Mouse (Mus musculus): ENCODE measurements at regions not wholly inside any gene's neighbourhood (a gene's known extent, or its start where the extent isn't known, plus 50 kb on each side); places are given as distances from the start of the nearest gene placed in this dataset.
A peak's percentile ranks its signal among the peaks of the same experiment; 100 is the strongest.

DNA sequence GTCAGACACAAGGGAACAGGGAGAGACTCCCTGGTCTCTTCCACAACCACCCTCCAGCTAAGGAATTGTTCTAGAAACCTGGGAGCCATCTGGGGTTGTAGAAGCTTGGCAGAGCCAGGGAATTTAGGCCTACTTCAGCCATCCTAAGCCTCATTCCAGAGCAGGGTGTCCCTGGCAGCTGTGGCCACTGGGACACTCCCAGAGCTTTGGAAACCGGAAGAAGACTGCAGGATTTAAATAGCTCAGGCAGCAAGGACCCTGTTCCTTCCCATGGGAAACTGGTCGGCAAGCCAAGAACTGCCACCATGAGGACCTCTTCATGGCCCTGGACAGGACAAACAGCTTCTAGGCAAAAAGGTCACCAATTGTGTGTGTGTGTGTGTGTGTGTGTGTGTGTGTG is 239.9 kb downstream of the Bcor start:
- DNase-seq: peak; percentile 57

DNA sequence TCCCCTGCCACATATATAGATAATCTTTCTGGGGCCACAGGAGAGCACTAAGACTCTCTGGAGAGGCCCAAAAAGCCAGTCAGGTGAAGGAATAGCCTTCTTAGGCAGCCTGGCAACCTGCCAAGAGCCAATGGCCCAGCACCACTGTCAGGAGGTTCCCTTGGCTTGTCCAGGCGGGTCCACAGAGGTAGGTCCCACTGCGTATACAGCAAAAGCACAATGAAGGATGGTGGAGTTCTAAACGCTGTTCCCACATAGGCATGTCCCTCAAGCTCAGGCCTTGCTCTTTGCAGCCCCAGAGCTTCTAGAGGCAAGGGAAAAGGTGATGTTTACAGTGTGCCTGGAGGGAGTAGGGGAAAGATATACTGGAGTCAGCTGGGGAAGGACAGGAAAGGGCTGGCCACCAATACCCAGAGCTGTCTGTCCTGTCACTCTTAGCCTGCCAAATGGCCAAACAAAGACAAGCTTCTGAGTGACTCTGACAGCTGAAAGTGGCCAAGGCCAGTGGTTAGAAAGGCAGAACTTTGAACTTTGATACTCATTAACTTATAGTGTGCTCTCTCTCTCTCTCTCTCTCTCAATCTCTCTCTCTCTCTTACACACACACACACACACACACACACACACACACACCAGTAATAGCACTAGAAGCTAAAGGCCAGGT is 235.4 kb downstream of the Bcor start:
- DNase-seq: no peak

DNA sequence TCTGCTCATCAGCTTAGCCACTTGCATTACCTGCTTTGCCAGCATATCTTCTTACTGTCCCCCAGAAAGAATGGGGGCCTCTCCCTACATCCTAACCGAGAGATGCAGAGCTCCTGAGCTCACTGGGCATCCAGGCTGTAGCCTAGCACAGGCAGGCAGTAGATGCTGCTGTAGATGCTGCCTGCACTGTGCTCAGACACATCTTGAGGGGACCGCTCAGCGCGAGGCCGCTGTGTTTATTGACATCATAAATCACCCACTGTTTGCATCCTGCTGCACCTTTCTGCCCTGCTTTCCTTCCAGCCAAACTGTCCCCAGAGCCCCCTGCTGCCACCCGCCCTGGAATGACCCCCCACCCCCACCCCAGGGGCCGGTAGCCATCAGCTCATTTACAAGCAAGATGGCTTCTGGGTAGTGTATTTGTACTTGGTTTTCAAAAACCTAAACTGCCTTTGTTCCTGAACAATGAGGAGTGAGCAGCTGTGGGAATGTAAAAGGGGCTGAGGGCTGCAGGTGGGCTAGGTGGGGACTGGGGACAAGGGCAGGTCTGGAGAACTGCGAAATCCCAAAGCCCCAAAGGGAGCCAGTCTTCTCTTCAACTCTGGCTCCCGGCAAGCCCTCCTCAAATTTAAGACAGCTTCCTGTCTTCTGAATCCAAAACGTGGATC is 233.2 kb downstream of the Bcor start:
- DNase-seq: no peak

DNA sequence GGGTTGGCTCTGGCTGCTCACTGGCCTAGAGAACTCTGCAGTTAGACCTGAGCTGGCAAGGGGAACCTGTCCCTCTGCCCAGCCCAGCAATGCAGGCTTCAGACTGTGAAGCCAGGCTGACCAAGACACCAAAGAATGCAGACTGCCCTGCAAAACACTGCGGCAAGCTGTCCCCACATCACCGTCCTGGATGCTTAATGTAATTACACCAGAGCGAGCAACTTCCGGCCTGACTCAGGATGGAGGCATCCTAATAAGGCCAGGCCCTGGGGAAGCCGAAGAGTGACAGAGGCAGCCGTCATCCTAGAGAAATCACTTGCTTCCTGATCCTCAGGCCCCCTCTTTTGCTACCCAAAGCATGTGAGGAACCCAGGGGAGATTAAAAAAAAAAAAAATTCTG is 230.7 kb downstream of the Bcor start:
- DNase-seq: no peak

DNA sequence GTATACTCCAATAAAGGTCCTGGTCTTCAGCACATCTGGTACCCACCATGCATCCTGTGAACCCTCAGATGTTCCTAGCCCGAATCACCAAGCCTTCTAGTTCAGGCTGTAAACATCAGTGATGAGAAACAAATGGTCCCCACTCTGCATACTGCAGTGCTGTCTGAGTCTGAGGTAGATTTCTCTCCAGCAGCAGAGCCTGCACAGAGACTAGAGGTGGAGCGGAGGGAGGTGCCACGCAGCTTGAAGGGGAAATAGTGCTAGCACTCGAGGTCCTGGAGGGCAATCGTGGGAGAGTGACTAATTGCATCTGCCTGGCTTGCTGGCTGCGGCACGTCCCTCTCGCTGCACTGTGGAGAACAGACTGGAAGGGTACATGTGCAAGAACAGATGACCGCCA is 228.7 kb downstream of the Bcor start:
- no peak for DNase-seq

DNA sequence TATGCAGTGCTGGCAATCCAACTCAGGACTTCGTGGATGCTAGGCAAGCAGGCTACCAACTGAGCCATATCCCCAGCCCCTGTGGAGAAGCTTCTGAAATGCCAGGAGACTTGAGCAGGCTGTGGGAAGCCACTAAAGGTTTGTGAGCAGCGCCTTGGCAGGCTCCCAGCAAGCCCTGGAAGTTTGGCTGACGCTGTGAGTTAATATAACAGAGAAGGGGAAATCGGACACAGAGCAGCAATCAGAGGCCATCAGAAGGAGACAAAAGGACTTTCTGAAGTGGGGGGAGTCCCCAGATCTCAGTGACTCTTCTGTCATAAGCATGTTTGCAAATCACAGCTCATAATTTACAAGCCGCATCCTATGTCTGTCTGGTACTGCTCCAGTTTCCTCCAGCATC is 224.8 kb downstream of the Bcor start:
- peak; percentile 30 for DNase-seq

DNA sequence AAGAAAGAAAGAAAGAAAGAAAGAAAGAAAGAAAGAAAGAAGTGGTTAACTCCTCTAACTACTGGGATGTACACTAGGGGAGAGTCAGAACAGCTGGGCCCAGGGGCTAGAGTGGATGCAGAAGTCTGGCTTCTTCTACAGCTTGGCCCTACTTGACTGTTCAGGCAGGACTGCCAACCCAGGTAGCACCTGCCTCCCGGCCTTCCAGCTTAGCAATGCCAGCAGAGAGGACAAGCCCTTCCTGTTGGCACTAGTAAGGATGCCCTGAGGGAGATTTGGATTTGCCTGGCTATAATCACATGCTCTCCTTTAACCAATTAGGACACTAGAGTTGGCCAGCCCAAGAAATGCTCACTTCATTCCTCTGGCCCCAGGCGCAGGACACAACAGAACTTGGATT is 219.9 kb downstream of the Bcor start:
- no peak for DNase-seq

DNA sequence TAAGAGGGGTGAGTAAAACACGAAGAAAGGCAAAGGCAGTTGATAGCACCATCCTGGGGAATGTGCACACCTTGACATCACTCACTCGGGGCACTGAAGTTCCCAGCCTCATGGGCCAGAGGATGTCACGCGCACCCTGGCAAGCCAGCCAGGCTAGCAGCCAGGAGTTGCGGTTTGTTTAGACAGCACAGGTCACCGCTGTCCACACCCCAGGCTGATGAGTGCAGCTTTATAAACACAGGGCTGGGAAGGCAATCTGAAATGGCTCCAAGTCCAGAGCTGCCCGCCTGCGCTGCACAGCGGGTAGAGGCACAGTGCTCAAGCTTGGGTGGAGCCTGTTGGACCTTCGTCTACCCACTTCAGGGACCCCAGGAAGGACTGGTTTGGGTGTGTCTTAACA is 216.8 kb downstream of the Bcor start:
- peak; percentile 14 for DNase-seq

DNA sequence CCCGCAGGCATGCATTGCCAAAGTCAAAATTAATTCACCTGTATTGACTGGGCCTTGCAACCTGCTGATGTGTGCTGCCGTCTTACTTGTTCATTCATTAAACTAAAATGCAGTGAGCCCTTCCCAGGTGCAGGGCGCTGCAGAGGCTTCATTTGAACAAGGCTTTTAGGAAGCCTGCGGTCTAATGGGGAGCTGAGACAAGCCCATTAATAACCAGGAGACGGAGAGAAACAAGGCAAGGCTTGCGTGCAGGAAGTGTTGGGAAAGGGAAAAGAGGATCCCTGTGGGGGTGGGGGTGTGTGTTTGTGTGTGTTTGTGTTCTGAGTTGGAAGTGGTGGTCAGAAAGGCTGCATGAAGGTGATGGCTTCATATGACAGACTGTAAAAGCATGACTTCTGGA is 215.6 kb downstream of the Bcor start:
- DNase-seq: no peak

DNA sequence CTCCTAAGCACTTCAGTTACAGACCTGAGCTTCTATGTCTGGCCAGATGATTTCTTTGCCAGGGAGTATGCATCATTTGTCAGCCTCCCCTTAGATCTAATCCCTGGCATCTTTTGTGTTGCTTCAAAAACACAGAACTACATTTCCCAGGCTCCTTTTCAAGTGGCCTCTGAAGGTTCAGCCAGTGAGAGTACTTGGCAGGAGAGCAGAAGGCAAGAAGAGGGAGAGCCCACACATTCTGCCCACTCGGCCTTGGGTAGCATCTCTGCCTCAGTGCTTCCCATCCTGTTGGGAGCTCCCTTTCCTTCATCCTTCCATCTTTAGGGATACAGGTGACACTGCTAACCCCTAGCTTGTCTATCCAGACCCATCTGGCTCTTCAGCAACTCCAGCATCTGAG is 214.9 kb downstream of the Bcor start:
- DNase-seq: no peak

DNA sequence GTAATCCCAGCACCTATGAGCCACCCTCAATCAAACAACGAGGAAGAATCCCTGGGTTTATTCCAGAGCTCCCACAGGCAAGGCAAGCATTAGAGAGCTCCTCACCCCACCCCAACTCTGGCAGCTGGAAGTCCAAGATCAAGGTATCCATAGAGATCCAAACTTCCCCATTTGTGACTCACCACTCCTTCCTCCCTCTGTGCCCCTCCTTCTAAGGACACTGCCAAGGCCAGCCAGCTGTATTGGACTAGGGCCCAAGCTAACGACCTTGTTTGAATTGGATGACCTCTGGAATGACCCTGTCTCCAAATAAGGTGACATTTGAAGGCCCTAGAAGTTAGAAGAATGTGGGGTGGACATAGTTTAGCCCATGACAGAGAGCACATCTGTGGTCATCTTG is 208.0 kb downstream of the Bcor start:
- peak; percentile 10 for DNase-seq

DNA sequence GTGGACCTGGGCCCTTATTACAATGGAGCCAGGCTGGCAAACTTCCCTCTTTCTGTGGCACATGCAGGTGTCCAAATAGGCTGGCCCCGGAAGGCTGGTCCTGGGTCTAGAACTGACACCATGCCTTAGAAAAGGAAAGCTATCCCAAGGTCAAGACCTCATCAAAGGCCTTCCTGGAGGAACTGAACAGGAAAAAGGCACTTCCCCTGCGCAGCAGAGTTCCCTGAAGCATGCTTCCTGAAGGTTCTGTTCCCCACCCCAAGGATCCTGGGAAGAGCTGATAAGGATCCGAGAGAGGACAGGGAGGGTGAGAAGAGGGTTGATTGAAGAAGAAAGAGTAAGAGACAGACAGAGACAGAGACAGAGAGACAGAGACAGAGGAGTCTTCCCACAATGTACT is 204.0 kb downstream of the Bcor start:
- no peak for DNase-seq

DNA sequence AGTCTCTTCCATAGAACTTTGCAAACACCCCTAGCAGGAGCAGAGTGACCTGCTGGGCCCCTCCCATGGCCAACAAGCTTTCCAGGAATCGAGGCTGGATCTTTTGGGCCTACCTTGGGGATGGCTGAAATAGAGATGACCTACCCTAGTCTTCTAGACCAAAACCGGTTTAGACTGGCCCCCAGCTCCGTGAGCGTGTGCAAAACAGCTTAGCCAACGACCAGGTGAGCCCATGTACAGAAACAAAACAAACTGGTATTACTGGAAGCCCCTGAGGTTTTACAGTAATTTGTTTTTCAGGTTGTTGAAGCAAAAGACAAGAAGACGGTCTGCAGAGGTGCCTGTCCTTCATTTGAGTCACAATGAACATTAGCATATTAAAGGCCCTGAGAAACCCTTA is 203.1 kb downstream of the Bcor start:
- no peak for DNase-seq

DNA sequence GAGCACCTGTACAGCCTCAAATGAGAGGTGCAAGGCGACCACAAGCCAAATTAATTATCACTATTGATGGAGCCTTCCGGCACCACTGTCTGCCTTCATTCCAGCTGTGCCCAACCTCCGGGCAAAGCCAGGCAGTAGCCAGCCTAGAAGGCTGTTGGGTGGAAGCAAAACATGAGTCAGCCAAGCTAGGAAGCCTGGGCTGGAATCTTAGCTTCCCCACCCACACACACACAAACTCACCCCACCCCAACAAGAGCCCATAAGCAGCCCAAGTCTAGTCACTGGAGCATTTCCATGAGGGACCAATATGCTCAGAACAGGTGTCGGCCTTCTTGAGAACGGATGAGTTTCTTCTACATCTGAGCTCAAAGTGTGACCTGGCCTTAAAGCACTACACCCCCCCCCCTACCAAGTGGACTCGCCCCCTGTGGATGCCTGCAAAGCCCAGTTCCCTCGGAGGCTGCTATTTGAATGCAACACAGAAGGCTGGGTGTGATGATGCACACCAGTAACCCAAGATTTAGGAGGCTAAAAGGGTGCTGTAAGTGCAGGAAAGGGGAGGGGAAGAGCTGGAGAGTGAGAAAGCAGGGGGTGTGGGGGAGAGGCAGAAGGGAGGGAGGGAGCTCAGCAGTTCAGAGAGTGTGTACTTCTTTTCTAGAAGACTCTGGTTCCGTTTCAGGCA is 200.1 kb downstream of the Bcor start:
- DNase-seq: no peak

DNA sequence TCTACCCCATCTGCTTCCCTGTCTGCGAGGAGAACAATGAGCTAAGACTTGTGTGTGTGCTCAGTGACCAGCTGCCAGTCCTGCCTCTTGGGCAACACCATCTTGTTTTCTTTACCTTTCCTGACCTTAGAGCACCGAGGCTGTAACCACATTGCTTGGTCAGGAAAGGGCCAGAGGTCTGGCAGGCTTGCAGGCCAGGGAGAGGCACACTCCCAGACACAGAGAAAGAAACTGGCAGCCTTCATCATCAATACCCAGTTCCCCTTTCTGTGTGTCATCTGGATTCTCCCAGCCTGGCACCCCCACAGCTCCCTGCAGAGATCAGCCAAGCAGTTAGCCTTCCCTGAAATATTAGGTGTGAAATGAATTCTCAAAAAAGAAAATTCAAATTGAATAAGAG is 198.8 kb downstream of the Bcor start:
- DNase-seq: no peak

DNA sequence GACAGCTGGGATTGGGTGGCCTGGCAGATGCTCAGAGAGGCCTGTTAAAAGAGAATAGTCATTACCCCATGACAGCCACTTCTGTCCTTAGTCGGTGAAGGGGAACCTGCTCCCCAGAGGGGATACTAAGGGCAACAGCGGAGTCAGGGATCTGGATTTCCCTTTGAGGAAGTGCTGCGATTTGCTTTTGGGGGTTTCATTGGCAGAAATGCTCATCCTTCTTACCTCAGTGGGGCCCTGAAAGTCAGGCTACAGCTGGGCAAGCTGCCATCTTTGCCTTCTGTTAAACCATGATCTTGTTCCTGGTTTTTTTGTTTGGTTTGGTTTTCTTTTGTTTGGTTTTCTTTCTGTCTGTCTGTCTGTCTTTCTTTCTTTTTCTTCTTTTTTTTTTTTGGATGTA is 195.7 kb downstream of the Bcor start:
- DNase-seq: no peak

DNA sequence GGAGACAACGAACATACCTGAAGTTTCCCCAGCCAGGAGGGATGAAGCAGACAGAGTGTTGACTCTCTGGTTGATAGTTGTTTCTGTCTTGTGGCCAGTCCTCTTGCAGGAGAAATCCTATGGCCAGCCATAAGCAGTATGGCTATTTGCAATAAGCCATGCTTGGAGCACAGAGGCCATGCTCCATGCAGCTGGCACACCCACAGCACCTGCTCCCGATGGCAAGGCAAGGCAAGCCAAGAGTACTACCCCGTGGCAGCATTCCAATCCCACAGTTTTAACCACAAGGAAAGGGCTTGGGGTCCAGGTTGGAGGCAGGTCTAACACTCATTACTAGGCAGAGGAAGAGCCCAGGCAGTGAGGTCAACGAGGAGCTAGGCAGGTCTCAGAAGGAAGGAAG is 181.5 kb downstream of the Bcor start:
- DNase-seq: no peak

DNA sequence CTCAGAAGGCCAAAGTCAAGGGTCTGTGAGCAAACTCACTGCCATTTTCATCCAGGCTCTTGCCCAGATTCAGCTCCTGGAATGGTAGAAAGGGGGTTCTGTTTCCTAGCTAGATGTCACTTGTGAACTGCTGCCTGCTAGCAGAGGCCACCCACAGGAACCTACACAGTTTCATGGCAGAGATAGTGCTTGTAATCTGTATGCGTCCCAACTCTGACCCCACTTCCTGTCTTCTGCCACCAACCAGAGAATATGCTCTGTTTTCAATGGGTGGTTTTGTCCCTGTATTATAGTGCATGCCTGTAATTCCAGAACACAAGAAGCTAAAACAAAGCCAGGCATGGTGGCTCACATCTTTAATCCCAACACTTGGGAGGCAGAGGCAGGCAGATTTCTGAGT is 176.9 kb downstream of the Bcor start:
- no peak for DNase-seq
